Mouse (Mus musculus) midbrain, embryonic 14.5 days (tissue): Measurements from ENCODE around the gene Zfp536. TPM values are rescaled to one million over a fixed set of nuclear protein-coding genes. Genes with fewer than 3 reads are reported as not detected.

Experiments
- ATAC-seq: fragments of 200-750 bp; cut with Nextera tagmentation; 2 replicates; pipeline ENCODE4 v1.8.0; 2017; ENCODE audit warnings: moderate number of reproducible peaks, moderate library complexity; ENCODE audit not compliant: low FRiP score, low TSS enrichment
- DNase-seq: peaks from one replicate; pipeline ENCODE4 v3.0.0-alpha.2; 2015
- H3K27ac ChIP-seq: fragments of 300-500 bp; sonication (generic); replicated peaks from 2 replicates; pipeline ENCODE4 v1.5.1; 2014; ENCODE audit warnings: mild to moderate bottlenecking, low read depth, low read length, moderate library complexity
- H3K27me3 ChIP-seq: fragments of 300-500 bp; sonication (generic); 2 replicates; pipeline ENCODE4 v1.6.1; 2014; ENCODE audit warnings: low read length, control low read depth, mixed read lengths; ENCODE audit not compliant: control insufficient read depth, insufficient read depth
- H3K36me3 ChIP-seq: fragments of 300-500 bp; sonication (generic); 2 replicates; pipeline ENCODE4 v1.6.1; 2014; ENCODE audit warnings: low read length, control low read depth; ENCODE audit not compliant: control insufficient read depth, insufficient read depth
- H3K4me1 ChIP-seq: fragments of 300-500 bp; sonication (generic); 2 replicates; pipeline ENCODE4 v1.6.1; 2014; ENCODE audit warnings: mild to moderate bottlenecking, antibody characterized with exemption, low read length, control low read depth; ENCODE audit not compliant: control insufficient read depth, insufficient read depth
- H3K4me2 ChIP-seq: fragments of 300-500 bp; sonication (generic); 2 replicates; pipeline ENCODE4 v1.6.1; 2014; ENCODE audit warnings: mild to moderate bottlenecking, low read length, moderate library complexity
- H3K4me3 ChIP-seq: fragments of 300-500 bp; sonication (generic); replicated peaks from 2 replicates; pipeline ENCODE4 v1.5.1; 2014; ENCODE audit warnings: low read depth, low read length
- H3K9ac ChIP-seq: fragments of 300-500 bp; sonication (generic); replicated peaks from 2 replicates; pipeline ENCODE4 v1.6.1; 2014; ENCODE audit warnings: mild to moderate bottlenecking, low read length, moderate library complexity
- H3K9me3 ChIP-seq: fragments of 300-500 bp; sonication (generic); 2 replicates; pipeline ENCODE4 v1.6.1; 2016; ENCODE audit warnings: low read length, control low read depth, mixed read lengths; ENCODE audit not compliant: control insufficient read depth
- WGBS: fragments of 180-500 bp; shearing (Covaris S2); extraction: QIAGEN DNeasy Blood & Tissue Kit; methylation state at CpG from one replicate; pipeline ENCODE4 v1.1.7; 2014; 5-methylcytosine and 5-hydroxymethylcytosine counted together
- polyA plus RNA-seq: library from polyadenylated mRNA; unstranded; fragments of >200 nt; fragmentation: Nextera tagmentation; extraction: Ambion mirVana; gene quantifications from 2 replicates; pipeline ENCODE4 v1.2.1, GENCODE M21; 2014

Zfp536 gene
- polyA plus RNA-seq, 1 experiment from 2014 or later: 38.0 TPM

DNA sequence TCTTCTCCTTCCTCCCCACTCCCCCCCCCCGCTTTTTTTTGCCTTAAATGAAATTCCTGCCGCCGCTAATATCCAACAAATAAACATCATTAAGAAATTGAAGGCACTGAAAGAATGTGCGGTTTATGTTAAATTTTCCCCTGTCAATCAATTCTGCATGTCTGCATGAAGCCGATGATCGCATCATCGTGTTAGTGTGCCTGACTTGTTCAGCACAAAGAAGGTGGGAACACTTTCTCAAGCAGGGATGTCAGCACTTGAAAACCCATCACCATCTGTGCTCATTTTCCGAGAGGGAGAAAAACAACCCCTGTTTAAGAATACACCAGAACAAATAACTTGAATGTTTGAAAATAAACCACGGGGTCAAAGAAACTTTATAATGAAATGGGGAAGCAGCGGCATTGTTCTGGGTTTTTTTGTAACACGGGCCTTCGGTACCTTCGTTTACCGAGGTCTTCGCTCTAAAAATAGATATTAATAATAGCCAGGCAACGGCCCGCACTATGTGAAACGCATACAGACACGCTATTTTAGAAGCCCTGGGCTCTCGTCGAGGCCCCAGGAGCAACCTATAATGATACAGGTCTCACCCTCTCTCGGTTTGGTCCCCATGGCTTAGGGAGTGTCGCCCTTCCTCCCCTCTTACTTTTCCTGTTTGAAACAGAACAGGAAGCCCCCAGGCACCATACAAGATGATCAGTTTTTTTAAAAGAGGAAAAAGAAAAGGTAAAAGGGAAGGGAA is 83.7 kb downstream of the Zfp536 start:
- no peaks in the 10 kb centered on the region for H3K36me3 ChIP-seq
- no peaks in the 10 kb centered on the region for H3K27me3 ChIP-seq
- 20% methylated on average over 23 of the region's 23 CpGs for WGBS
- no peak overlapping the region for H3K4me3 ChIP-seq
- peak; percentile 71 for DNase-seq
- H3K27ac ChIP-seq: peak overlapping the region; percentile 60; the same call in 1 of the 2 replicates
- no peaks in the 10 kb centered on the region for H3K9me3 ChIP-seq
- peaks cover 21% of the 10 kb centered on the region for H3K4me1 ChIP-seq
- H3K4me2 ChIP-seq: peak overlapping the region; percentile 35
- ATAC-seq: no peak
- peak overlapping the region; percentile 20; the same call in 1 of the 2 replicates for H3K9ac ChIP-seq

DNA sequence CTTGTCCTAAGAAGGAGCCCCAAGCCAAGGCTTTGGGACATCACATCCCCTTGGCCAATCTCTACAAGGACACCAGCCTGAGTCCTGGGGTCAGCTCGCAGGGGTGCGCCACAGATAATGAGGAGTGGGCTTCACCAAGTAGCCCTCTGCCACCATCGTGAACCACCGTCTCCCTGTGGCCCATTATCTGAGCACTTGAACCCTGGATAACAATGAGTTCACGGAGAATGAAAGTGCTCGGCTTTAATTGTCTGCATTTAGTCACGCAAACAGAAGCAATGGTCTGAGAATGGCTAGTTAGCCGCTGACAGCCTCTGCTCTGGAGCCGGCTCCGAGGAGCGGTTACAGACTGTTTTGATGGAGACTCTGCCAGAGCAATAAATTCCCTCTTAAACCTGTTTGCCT is 84.3 kb downstream of the Zfp536 start:
- ATAC-seq (peak; percentile 27; the same call in 1 of the 2 replicates), DNase-seq (peak; percentile 60)
- Histone ChIP-seq H3K9me3 (no peaks in the 10 kb centered on the region), H3K27ac (peak overlapping the region; percentile 60), H3K36me3 (no peaks in the 10 kb centered on the region), H3K27me3 (no peaks in the 10 kb centered on the region), H3K4me2 (peak overlapping the region; percentile 35), H3K4me3 (peak overlapping the region; percentile 2; the same call in 1 of the 2 replicates), H3K4me1 (peaks cover 21% of the 10 kb centered on the region), H3K9ac (0 out of 2 replicates have a peak overlapping the region, but pooled peaks have one; percentile 30)
- 8% methylated on average over 11 of the region's 11 CpGs for WGBS

DNA sequence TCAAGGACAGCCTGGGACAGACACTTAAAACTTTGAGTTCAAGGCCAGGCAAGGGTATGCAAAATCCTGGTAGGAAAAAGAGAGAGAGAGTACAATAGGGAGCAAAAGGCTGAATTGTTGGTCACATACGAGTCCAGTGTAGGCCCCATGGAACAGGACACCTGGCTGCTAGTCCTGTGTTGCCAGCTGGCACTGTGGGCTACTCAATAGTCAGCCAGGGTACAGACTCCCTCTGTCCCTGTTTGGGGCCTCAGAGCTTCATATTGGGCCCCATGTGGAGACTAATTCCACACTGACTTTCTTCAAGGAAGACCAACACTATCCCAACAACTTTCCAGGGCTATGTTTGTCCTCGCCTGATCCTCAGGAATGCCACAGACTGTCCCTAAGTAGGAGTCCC is 87.1 kb downstream of the Zfp536 start:
- Histone ChIP-seq H3K27me3 (no peaks in the 10 kb centered on the region), H3K4me1 (peaks cover 21% of the 10 kb centered on the region), H3K27ac (no peak overlapping the region), H3K9me3 (no peaks in the 10 kb centered on the region), H3K9ac (no peak overlapping the region), H3K4me3 (no peak overlapping the region), H3K4me2 (no peak overlapping the region), H3K36me3 (no peaks in the 10 kb centered on the region)
- ATAC-seq: no peak
- no peak for DNase-seq
- 93% methylated on average over 2 of the region's 2 CpGs for WGBS

DNA sequence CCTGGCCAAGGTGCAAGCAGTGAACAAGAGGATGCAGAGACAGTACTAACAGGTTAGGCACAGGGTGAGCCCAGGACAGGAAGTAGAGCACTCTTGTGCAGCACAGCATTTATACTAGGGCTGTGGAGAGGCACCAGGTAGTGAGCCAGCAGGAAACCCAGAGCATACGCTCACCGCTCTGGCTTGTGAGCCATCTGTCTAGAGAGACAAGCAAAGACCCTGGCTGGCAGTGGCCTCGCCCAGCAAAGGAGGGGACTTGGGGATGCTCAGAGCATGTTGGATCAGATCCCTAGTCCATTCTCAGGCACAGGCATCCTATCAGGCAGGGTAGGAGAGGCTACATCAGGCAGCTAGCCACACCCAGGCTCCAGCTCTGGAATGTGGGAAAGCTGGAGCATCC is 88.2 kb downstream of the Zfp536 start:
- Histone ChIP-seq H3K4me2 (no peak overlapping the region), H3K4me3 (no peak overlapping the region), H3K9me3 (no peaks in the 10 kb centered on the region), H3K27me3 (no peaks in the 10 kb centered on the region), H3K36me3 (no peaks in the 10 kb centered on the region), H3K4me1 (peaks cover 15% of the 10 kb centered on the region), H3K9ac (no peak overlapping the region), H3K27ac (no peak overlapping the region)
- DNase-seq (no peak), ATAC-seq (no peak)
- WGBS: 88% methylated on average over 3 of the region's 3 CpGs

DNA sequence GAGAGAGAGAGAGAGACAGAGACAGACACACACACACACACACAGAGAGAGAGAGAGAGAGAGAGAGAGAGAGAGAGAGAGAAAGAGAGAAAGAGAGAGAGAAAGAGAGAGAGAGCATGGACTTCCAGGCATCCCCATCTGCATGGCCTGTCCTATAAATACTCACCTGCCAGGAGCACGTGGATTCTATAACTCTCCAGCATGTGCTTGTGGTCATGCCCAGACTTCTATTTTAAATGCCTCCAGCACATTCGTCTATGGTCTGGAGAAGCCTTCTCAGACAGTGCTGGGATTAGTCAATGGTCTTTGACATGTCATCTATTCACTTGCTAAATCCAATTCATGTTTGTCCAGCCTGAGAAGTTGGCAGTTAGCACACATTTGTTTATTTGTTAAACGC is 92.1 kb downstream of the Zfp536 start:
- Histone ChIP-seq H3K4me3 (no peak overlapping the region), H3K27ac (no peak overlapping the region), H3K36me3 (no peaks in the 10 kb centered on the region), H3K4me2 (no peak overlapping the region), H3K27me3 (no peaks in the 10 kb centered on the region), H3K9me3 (no peaks in the 10 kb centered on the region), H3K9ac (no peak overlapping the region), H3K4me1 (no peaks in the 10 kb centered on the region)
- DNase-seq: no peak
- ATAC-seq: no peak
- WGBS: 61% methylated on average over 3 of the region's 3 CpGs

DNA sequence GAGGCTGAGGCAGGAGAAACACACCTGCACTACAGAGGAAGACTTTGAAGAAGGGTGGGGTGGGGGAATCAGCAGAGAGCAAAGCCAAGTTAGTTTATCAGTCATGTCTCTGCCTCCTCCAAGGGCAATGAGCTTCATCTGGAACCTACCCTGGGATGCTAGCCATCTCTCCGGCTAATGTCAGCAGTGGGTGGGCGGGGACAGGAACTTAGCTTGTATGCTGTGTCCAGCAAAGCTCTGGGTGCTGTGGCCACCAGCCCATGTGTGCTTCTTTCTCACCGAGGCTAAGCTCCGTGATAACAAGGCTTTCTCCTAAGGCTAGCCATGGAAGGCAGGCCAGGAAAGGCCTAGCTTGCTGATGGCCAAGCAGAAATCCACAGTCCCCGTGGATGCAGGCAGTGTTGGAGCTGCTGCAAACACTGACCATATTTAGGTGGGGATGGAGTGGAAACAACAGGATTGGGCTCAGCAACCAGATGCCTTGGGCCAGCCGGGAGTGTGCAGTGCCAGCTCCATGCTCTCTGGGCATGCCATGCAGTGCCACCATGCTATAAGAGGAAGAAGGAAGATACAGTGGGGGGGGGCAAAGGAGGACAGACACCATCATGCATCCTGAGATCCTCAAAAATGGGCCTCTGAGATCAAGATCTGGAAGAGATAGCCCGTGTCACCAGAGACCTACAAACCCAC is 109.6 kb downstream of the Zfp536 start:
- Histone ChIP-seq H3K4me2 (no peak overlapping the region), H3K9ac (no peak overlapping the region), H3K36me3 (no peaks in the 10 kb centered on the region), H3K27ac (no peak overlapping the region), H3K4me1 (peaks cover 16% of the 10 kb centered on the region), H3K4me3 (no peak overlapping the region), H3K9me3 (no peaks in the 10 kb centered on the region), H3K27me3 (no peaks in the 10 kb centered on the region)
- WGBS: 93% methylated on average over 7 of the region's 7 CpGs
- DNase-seq (no peak), ATAC-seq (no peak)

DNA sequence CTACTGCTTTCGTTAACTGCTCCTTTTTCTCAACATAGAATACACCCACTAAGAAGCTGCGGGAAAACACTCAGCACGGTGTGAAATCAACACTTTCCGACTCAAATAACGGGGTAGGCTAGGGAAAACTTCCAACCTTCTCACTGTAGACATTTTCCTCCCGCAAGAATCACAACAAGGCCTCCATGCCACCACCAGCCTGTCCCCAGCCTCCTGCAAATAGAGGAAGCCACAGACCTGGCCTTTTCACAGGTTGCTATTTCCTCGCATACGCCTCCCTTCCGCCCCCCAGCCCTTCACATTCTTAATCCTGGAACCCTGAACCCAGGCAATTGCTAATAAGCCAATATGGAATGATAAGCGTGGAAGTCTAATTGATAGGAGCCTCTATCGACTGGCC is 124.8 kb downstream of the Zfp536 start:
- DNase-seq (no peak), ATAC-seq (no peak)
- 89% methylated on average over 11 of the region's 11 CpGs for WGBS
- Histone ChIP-seq H3K27ac (peak overlapping the region; percentile 37; the same call in 1 of the 2 replicates), H3K27me3 (no peaks in the 10 kb centered on the region), H3K4me1 (peaks cover 24% of the 10 kb centered on the region; the same call in 1 of the 2 replicates), H3K9me3 (no peaks in the 10 kb centered on the region), H3K36me3 (no peaks in the 10 kb centered on the region), H3K4me2 (no peak overlapping the region), H3K9ac (no peak overlapping the region), H3K4me3 (no peak overlapping the region)

DNA sequence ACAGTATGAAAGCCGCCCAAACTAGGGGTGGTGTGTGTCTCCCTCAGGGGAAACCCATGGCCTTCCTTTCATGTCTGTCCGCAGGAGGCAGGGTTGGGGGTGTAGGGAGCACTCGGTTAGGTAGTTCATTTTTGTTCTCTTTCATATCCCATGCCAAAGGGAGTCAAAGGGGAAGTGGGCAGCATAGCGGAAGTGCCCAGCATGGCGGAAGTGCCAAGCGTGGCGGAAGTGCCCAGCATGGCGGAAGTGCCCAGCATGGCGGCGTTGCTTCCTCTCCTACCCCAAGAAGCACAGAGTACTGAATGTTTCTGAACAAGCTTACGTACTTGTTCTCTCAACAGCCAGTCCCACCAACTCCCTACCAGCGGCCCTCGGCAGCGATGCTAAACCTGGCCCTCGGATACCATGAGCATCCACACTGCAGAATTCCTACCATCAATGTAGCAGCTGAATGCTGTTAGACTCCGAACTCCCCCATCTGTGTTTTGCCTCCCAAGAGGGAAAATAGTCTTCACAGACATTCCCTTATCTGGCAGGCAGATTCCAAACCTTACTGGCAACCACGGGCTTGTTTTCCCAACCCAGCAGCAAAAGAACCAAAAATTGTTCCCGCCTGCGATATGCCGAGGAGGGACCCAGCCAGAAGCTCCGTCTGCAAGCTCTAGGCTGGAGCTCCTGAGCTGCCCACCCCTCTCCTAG is 125.4 kb downstream of the Zfp536 start:
- H3K36me3 ChIP-seq: no peaks in the 10 kb centered on the region
- no peak overlapping the region for H3K4me3 ChIP-seq
- 0 out of 2 replicates have a peak overlapping the region, but pooled peaks have one; percentile 37 for H3K27ac ChIP-seq
- H3K9me3 ChIP-seq: no peaks in the 10 kb centered on the region
- no peak overlapping the region for H3K9ac ChIP-seq
- DNase-seq (no peak), ATAC-seq (no peak)
- peaks cover 24% of the 10 kb centered on the region; the same call in 1 of the 2 replicates for H3K4me1 ChIP-seq
- H3K27me3 ChIP-seq: no peaks in the 10 kb centered on the region
- H3K4me2 ChIP-seq: no peak overlapping the region
- WGBS: 95% methylated on average over 21 of the region's 21 CpGs
